Mouse (Mus musculus) E14TG2a.4 (cell line): Measurements from ENCODE around the gene D430042O09Rik.

Experiments used
- CTCF ChIP-seq: conservative IDR thresholded peaks from 2 replicates; pipeline ENCODE4 v1.5.1; 2014; ENCODE audit warnings: low read length
- NANOG ChIP-seq: IDR thresholded peaks from 2 replicates; pipeline ENCODE4 v1.6.1; 2014; ENCODE audit warnings: borderline replicate concordance, low read length, mixed read lengths
- POU5F1 ChIP-seq: IDR thresholded peaks from 2 replicates; pipeline ENCODE4 v1.6.1; 2014; ENCODE audit warnings: low read length, borderline replicate concordance

DNA sequence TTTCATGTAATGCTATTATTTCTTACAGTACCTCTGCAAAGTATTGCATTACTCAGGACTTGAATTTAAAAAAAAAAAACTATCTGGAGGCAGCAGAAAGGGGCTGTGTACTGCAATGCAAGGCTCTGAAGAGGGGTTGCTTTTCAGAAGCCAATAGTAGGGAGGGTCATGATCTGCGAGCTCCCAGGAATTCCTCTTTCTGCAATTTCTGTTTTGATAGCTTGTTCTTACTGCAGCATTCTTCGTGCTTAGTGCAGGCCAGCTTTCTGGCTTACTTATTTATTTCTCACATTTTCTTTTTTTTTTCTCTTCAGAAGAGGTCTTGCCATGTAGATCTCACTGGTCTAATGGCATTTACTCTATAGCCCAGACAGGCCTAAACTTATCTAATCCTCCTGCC, 32.8 kb downstream of the D430042O09Rik start:
- TF ChIP-seq CTCF (no peak), NANOG (no peak), POU5F1 (no peak)
